Mouse (Mus musculus): Measurements from ENCODE around the gene Cpsf3.

- TF ChIP-seq CTCF (IDR thresholded peaks at IDR 0.05; ENCODE audit: insufficient read depth, low read depth, low read length): no peak
- no peak for TF ChIP-seq POLR2A (IDR thresholded peaks at IDR 0.05; ENCODE audit: insufficient read depth, low read depth, low read length)
These were observed 24.5 kb upstream of the Cpsf3 start for GRCm38 (mm10) chr12:21260494-21261256.

All from olfactory bulb, adult 2 months (tissue).